8 mouse cellular contexts compared by ENCODE assay signal in the genomic region with DNA sequence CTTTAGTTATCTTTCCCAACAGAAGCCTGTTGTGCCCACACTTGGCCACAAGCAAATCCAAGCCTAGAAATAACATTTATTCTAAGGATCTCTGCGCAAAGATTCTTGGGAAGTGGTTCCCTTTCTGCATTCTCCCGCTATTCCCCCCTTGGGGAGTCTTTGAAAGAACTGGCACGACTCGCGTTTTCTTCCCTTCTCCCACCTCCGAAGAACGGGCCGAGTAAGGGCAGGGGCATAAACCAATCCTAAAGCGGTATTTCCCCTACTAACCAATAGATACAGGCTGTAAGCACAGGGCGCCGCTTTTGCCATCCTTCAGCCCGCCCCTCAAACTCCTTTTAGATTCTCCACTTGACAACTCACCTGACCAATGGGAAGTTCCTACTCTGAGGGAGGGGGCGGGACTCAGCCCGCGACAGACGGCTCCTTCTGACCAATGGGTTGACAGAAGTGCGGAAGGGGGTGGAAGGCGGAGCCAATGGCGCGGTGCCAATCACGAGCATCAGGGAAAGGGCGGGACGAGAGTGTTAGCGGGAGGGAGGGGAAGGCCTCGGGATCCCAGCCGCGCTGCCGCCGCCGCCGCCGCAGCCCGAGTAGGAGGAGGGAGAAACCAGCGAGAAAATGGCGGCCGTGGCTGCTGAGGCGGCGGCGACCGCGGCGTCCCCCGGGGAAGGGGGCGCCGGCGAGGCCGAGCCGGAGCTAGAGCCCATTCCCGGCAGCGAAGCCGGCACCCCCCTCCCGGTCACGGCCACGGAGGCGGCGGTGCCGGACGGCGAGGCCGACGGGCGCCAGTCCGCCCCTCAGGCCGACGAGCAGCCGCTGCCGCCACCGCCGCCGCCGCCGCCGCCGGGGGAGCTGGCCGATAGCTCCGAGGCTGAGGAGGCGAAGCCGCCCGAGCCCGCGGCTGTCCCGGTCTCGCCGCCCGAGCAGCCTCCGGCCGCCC. TPM values are rescaled to one million over a fixed set of nuclear protein-coding genes. Genes with fewer than 3 reads are reported as not detected.
DNase-seq lines count a peak whose midpoint lies in the region; ATAC-seq and TF ChIP-seq lines count a peak whose summit lies in the region.

A gene (plus strand): TSS at position 527 of the 943 bp plus-strand sequence.

- peaks cover 10% of the 10 kb centered on the region for H3K4me1 ChIP-seq in bone marrow macrophage, adult 2 months (ENCODE audit: control insufficient read depth, insufficient read depth, low read length)
- 0 out of 2 replicates have a peak, but pooled peaks cover 4% of the 10 kb centered on the region for H3K4me1 ChIP-seq in embryonic fibroblast, embryonic 13.5 days (ENCODE audit: control insufficient read depth, insufficient read depth, low read length)
- peaks cover 10% of the 10 kb centered on the region for H3K4me1 ChIP-seq in kidney, embryonic 14.5 days (ENCODE audit: control insufficient read depth, insufficient read depth, low read length)
- peaks cover 8% of the 10 kb centered on the region; the same call in 1 of the 2 replicates for H3K4me1 ChIP-seq in limb, embryonic 15.5 days

- peak; percentile 99 for DNase-seq in A20 (ENCODE audit: low read depth, low spot score)
- DNase-seq in heart, adult 9 months (ENCODE audit: low spot score in 2 of 2), result peak; percentile 98
- peak; percentile 96 to 98 for DNase-seq in monocyte, adult 2 months (ENCODE audit: low read depth in 1 of 2, low spot score in 2 of 2)
- peak; percentile 98 to 99 for DNase-seq in spleen, postnatal 36 days (ENCODE audit: low spot score in 2 of 2)

- under 1% methylated on average over 45 of the region's 87 CpGs for WGBS in kidney, embryonic 14.5 days
- under 1% methylated on average over 64 of the region's 87 CpGs for WGBS in limb, embryonic 15.5 days

- no peaks in the 10 kb centered on the region for H3K9me3 ChIP-seq in kidney, embryonic 14.5 days (ENCODE audit: control insufficient read depth, low read length)
- no peaks in the 10 kb centered on the region for H3K9me3 ChIP-seq in limb, embryonic 15.5 days

- no peak for TF ChIP-seq CTCF in bone marrow macrophage, adult 2 months (IDR thresholded peaks at IDR 0.05; ENCODE audit: low read depth, low read length)
- no peak for TF ChIP-seq CTCF in embryonic fibroblast, embryonic 13.5 days (IDR thresholded peaks at IDR 0.05; ENCODE audit: borderline replicate concordance, insufficient read depth, low read length)

- ATAC-seq in kidney, embryonic 14.5 days (ENCODE audit: low FRiP score, low TSS enrichment), result peak; percentile 100
- ATAC-seq in limb, embryonic 15.5 days (ENCODE audit: insufficient number of reproducible peaks, low FRiP score, low TSS enrichment, low read depth), result peak; percentile 100

- peak within 1 kb of the TSS; percentile 78 for H3K4me2 ChIP-seq in kidney, embryonic 14.5 days (replicated peaks; ENCODE audit: low read depth, low read length)
- H3K4me2 ChIP-seq in limb, embryonic 15.5 days, result peak within 1 kb of the TSS; percentile 76

- no peaks in the 10 kb centered on the region for H3K27me3 ChIP-seq in kidney, embryonic 14.5 days (ENCODE audit: control insufficient read depth, insufficient read depth, low read length)
- H3K27me3 ChIP-seq in limb, embryonic 15.5 days, result no peaks in the 10 kb centered on the region

- peak within 1 kb of the TSS; percentile 92 for H3K9ac ChIP-seq in kidney, embryonic 14.5 days (ENCODE audit: low read depth, low read length)
- H3K9ac ChIP-seq in limb, embryonic 15.5 days, result peak within 1 kb of the TSS; percentile 97

- peak within 1 kb of the TSS; percentile 99 for H3K4me3 ChIP-seq in bone marrow macrophage, adult 2 months (ENCODE audit: insufficient read depth, low read length)
- H3K4me3 ChIP-seq in embryonic fibroblast, embryonic 13.5 days (ENCODE audit: insufficient read depth, low read length), result peak within 1 kb of the TSS; percentile 77
- H3K4me3 ChIP-seq in kidney, embryonic 14.5 days (ENCODE audit: low read length), result peak within 1 kb of the TSS; percentile 91
- peak within 1 kb of the TSS; percentile 91 for H3K4me3 ChIP-seq in limb, embryonic 15.5 days

- peak within 1 kb of the TSS; percentile 65 for H3K27ac ChIP-seq in bone marrow macrophage, adult 2 months (ENCODE audit: insufficient read depth, low read depth, low read length)
- peak within 1 kb of the TSS; percentile 21; the same call in 1 of the 2 replicates for H3K27ac ChIP-seq in embryonic fibroblast, embryonic 13.5 days (ENCODE audit: insufficient read depth, low read length)
- peak within 1 kb of the TSS; percentile 88 for H3K27ac ChIP-seq in kidney, embryonic 14.5 days (ENCODE audit: low read depth, low read length)
- peak within 1 kb of the TSS; percentile 95 for H3K27ac ChIP-seq in limb, embryonic 15.5 days

- no peak for TF ChIP-seq POLR2A in bone marrow macrophage, adult 2 months (IDR thresholded peaks at IDR 0.05; ENCODE audit: borderline replicate concordance, low read depth, low read length)
- peak; percentile 63; the same call in 1 of the 2 replicates for TF ChIP-seq POLR2A in embryonic fibroblast, embryonic 13.5 days (IDR thresholded peaks at IDR 0.05; ENCODE audit: low read depth, low read length)

- peaks cover 12% of the 10 kb centered on the region for H3K36me3 ChIP-seq in kidney, embryonic 14.5 days (ENCODE audit: control insufficient read depth, insufficient read depth, low read length)
- peaks cover 6% of the 10 kb centered on the region; the same call in 1 of the 2 replicates for H3K36me3 ChIP-seq in limb, embryonic 15.5 days

RNA-seq across cellular contexts. Expression of the gene that starts here (rescaled TPM):
- 35.4 and 36.2 TPM in 2 replicates for polyA plus RNA-seq in bone marrow macrophage, adult 2 months (2012; ENCODE audit: insufficient read depth, insufficient read length, missing spikeins)
- 23.9 and 27.6 TPM in 2 replicates for polyA plus RNA-seq in embryonic fibroblast, embryonic 13.5 days (2011; ENCODE audit: insufficient read length, low read depth, missing spikeins)
- 44.9 and 50.1 TPM in 2 replicates for polyA plus RNA-seq in kidney, embryonic 14.5 days (2014; fragmentation: Nextera tagmentation; extraction: Ambion mirVana)
- polyA plus RNA-seq in limb, embryonic 15.5 days (2015; fragmentation: Nextera tagmentation; extraction: Ambion mirVana), result 14.5 and 22.7 TPM in 2 replicates

Comparison
In these comparisons a context has a peak if more than half of its experiments do, and no peak if none do; other contexts are left out.
1. Peak in every context shown above with its lines: DNase-seq, ATAC-seq, H3K4me3 ChIP-seq and H3K27ac ChIP-seq.
2. H3K27ac ChIP-seq: peak in every context shown above with its lines; median percentile 95 in limb, embryonic 15.5 days; 88 in kidney, embryonic 14.5 days; 65 in bone marrow macrophage, adult 2 months; 21 in embryonic fibroblast, embryonic 13.5 days.